Mouse (Mus musculus): ENCODE measurements at regions not wholly inside any gene's neighbourhood (a gene's known extent, or its start where the extent isn't known, plus 50 kb on each side); places are given as distances from the start of the nearest gene placed in this dataset.
"Not testable (repeated sequence)": the region's sequence is repeated elsewhere in the genome, so short reads cannot be mapped to it uniquely, and the experiment has no call there.

- not testable (repeated sequence) for TF ChIP-seq CTCF, EP300 (IDR thresholded peaks at IDR 0.05; ENCODE audit: low read depth)
Measured at GRCm38 (mm10) chr12:23026976-23027375, 753.1 kb downstream of the Gm10330 start.

All from liver, postnatal 0 days (tissue).